Mouse (Mus musculus): Measurements from ENCODE around the gene Lcmt1.
A peak's percentile ranks its signal among the peaks of the same experiment; 100 is the strongest.

The Lcmt1 gene

GRCm38 (mm10) chr7:123361229-123361980 lies 8.2 kb upstream of the Lcmt1 start:
- DNase-seq: peak; percentile 73

GRCm38 (mm10) chr7:123362806-123363205 lies 6.8 kb upstream of the Lcmt1 start:
- no peak for DNase-seq

GRCm38 (mm10) chr7:123363971-123364370 lies 5.6 kb upstream of the Lcmt1 start:
- DNase-seq: peak; percentile 64

DNA sequence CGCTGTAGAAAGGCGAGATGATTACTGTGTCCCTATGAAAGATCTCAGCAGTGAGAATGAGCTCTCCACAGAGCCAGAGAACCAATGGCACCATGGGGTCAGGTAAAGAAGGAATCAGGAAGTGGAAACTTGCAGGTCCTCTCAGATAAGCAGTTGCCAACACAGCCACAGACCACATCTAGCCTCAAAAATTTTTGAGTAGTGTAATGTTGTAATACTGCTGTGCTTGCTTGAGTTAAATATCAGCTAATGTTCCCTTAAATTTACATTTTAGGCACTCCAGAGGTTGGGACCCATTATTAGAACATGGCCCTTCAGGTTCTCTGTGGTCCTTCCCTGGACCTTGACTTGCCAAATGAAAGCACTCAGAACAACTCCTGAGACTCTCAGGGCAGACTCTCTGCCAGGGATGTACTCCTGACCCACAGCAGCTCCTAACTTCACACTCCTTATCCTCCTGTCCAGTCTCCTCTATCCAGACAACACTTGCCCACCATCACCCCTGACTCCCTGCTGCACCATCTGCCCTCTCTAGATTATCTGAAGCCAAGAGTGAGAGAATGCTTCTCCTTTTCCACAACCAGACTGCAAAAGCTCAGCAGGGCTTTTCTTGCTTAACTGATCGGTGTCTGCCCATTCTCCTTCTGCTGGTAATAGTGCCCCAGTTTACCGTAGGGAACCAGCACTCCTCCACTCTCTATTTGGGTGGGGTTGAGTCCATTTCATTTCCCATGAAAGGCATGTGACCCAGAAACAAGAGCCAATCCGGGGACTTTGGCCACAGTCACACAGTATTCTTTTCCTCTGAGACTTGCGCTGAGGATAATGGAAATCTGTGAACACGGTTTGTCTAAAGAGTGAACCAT lies 3.5 kb upstream of the Lcmt1 start:
- no peak for DNase-seq

- no peak for DNase-seq
Measured at GRCm38 (mm10) chr7:123366806-123367205, 2.8 kb upstream of the Lcmt1 start.

DNA sequence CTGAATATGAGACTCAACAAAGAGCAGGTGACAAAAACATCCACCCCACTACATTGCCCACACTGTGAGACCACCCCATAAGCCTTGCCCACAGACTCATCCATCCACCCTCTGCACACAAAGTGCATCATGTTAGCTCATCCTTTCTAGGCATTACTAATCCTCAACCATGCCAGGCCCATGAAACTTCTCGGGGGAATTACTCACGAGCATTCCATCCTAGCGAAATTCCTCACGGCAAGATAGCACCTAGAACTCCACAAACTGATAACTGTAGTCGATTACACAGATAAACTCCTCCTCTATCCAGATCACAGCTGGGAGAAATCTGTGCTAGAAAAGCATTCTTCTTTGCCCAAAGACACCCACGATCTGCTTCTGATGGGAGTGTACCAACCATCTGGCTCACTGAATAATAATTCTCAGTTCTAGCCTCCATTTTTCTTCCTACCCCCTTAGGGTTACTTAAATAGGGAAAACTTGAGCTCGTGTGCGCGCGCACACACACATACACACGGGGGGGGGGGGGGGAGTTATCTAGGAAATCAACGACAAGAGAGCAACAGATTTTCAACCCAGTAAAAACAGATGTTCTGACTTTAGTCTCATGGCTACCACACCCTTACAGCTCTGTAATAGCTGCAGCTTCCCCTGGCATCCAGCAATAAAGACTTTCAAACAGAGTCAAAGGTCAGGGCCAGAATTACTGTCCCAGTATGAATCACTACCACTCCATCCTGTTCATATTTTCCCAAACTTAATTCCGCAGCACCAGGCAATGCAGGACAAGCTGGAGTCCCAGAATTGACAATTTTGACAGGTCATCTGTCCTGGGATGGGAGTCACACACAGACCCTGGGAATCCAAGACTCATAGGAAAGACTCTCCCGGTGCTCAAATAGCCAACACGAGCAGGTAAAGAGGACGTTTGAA lies 2.1 kb upstream of the Lcmt1 start:
- no peak for DNase-seq

- no peak for DNase-seq
Measured at GRCm38 (mm10) chr7:123368187-123368586, 1.4 kb upstream of the Lcmt1 start.

GRCm38 (mm10) chr7:123368778-123369746 lies 522 bp upstream of the Lcmt1 start:
- no peak for DNase-seq

DNA sequence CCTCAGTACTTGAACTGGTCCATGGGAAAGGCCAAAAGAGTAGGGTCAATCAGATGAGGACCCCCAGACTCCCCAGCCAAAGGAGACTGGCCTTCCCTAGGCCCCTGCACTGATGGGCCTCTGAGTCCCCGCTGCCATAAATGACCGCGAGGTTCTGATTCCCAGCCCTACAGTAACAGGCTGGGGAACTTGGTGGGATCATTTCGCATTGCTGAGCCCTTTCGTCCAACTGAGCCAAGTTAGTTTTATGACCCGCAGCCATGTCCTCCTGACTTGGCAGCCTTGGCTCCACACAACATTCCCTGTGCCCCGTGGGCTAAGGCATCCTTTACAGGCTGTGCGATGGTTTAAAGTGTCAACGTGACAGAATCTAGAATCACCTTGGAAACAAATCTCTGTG lies 1.1 kb downstream of the Lcmt1 start:
- DNase-seq: no peak

DNA sequence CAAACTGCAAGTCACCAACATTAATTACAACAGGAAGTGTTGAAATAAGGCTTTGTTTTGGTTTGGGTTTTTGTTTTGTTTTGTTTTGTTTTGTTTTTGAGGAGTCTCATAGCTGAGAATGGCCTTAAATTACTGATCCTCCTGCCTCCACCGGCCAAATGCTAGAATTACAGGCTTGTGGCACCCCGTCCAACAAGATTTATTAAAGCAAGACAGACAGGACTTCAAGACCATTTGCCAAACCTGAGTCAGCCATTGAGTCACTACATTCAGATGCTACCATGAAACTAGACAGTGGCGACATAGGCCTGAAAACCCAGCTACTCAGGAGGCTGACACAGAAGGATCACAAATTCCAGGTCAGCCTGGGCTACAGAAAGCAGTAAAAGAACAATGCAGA lies 1.9 kb downstream of the Lcmt1 start:
- DNase-seq: no peak

DNA sequence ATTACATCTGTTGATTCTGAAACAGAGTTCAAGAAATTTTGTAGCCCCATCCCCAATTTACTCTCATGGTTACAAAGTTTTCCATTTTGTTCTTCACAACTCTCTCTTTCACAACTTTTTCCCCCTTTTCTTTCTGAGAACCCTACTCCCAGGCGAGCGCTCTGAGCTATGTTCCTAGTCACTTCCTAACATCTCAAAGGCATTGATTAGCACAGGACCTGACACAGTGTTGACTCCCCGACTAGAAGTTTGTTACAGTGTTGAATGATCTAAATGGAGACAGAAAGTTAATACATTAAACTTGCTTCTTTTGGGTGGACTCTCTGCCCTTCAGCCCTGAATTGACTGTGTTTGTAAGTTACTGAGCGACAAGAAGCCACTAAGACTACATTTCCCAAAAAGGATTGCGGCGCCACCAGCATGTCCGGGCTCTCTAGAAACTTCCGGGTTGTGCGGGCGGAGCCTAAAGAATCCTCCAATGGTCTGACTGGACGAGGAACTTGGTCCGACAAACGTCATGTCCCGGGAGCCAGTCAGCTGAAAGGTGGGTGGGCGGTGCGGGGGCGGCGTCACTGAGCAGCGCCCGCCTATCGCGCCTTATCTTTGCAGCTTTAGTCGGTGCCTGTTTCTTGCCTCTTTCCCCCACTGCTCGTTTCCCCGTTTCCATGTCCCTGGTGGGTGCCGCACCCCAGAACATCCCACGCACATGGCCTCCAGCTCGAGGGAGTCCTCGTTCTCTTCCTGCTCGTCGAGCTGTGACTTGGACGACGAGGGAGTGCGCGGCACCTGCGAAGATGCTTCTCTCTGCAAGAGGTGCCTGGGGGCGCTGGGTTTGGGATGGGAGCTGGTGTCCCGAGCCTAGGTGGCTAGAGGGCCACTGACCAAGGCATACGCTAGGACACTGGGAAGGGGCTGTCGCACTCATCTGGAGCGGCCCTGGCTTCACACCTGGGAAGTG lies 8.1 kb downstream of the Lcmt1 start:
- peak; percentile 100 for DNase-seq

- no peak for DNase-seq
Measured at GRCm38 (mm10) chr7:123385693-123386407, 16.3 kb downstream of the Lcmt1 start.

GRCm38 (mm10) chr7:123389686-123390280 lies 20.2 kb downstream of the Lcmt1 start:
- DNase-seq: no peak

DNA sequence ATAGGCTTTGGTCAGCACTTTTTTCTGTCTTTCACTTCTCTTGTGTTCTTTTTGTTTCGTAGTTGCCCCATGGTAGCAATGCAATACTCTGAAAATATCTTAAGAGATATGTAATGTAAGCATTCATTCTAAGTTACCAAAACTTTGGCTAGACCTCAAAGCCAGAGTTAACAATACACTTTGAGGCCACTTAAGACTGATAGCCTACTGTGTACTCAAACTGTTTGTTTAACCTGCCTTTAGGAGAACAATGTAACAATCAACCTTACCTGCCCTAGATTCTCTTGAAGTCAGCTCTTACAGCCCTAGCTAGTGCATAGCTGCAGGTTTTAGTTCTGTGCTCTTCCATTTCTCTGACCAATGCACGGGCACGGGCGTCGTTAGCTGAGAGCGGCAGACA lies 24.7 kb downstream of the Lcmt1 start:
- no peak for DNase-seq

- peak; percentile 65 for DNase-seq
Measured at GRCm38 (mm10) chr7:123396900-123397299, 27.3 kb downstream of the Lcmt1 start.

DNA sequence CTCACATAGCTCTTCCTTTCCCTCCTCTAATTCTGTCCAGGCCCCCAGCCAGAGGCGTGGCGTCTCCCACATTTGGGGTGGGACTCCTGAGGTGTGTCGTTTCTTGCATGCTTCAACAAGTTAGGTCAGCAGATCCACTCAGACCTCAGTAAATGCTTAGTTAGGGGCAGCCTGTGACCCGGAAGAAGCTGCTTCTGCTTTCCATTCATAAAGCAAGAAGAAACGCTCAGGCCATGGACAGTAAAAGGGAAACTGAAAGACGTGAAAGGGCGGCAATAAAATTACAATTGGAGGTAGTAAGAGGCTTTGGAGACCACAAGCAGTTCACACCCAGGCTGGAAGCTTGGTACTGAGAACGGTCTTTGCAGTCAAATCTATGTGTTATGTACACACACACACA lies 27.8 kb downstream of the Lcmt1 start:
- peak; percentile 89 for DNase-seq

DNA sequence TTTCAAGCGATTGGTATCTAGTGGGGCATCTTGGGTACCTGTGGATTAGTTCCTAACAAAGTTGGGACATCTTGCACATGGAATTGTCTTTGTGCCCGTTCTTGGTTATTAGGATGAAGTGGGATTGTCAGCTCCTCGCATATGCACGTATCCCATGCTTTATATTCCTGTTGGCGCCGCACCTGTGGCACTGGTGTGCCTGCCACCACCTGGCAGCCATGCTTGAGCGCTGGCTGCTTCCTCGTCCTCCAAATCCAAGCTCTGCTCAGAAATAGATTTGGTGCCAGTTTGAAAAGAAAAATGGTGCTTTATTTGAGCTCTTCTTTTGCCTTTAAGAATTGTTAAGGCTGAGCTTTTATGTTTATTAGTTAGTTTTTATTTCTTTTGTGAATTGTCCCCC lies 28.3 kb downstream of the Lcmt1 start:
- no peak for DNase-seq

DNA sequence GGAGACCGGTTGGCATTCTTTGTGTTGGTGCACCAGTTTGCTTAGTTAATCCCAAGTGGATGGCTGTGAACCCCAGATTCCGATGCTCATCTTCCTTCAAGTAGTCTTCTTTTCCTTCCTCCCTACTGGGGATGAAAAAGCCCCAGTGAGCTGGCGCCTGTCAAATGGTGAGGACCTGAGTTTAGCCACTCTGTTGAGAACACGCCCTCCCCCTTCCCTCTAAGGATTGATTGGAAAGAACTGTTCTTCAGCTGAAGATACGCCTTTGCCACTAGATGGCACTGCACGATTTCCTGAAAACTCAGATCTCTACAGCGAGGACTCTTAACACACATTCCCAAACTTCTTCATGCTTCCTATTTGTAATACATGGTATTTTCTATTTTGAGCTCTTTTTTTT lies 29.2 kb downstream of the Lcmt1 start:
- no peak for DNase-seq

DNA sequence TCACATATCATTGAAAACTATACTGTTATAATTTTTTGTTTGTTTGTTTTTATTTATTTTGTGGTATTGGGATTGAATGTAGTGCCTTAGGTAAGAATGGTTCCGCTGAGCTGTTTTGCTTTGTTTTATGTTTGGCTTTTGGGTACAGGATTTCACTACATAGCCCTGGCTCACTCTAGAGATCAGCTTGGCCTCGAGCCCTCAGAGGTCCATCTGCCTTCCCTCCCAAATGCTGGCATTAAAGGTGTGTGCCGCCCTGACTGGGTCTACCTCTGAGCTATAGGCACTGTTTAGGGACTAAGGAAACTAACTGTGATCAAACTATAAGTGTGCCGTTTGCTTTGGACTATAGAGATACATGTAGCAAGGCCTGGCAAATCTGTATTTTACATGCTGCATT lies 29.7 kb downstream of the Lcmt1 start:
- DNase-seq: no peak

- no peak for DNase-seq
Measured at GRCm38 (mm10) chr7:123401121-123401520, 31.5 kb downstream of the Lcmt1 start.

Measured in heart, adult 11 months (tissue).